Mouse (Mus musculus): Measurements from ENCODE around the gene Prcc.

Gene Prcc

GRCm38 (mm10) chr3:87885281-87886003, at the start of gene Prcc:
Prcc (minus strand) TSS chr3:87885608.
- DNase-seq (ENCODE audit: low read depth, low spot score) = peak; percentile 100

GRCm38 (mm10) chr3:87935201-87935600, 49.8 kb upstream of the Prcc start:
- no peak for DNase-seq (ENCODE audit: low read depth, low spot score)

DNA sequence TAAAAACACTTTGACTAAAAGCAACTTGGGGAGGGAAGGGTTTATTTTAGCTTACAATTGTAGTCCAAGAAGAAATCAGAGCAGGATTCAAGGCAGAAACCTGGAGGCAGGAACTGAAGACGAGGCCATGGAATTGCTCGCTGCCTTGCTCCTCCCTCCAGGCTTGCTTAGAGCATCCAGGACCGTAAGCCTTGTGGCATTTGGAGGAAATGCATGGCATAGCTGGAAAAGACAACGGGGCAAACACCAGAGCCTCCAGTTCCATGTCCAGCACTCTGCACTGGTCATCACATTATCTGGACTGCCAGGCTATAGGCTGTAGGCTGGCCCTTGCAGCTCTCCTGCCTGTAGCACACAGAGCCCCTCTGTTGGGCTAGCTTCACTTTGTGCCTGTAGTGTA, 49.1 kb upstream of the Prcc start:
- no peak for DNase-seq (ENCODE audit: low read depth, low spot score)

- DNase-seq (ENCODE audit: low read depth, low spot score) = no peak
These were observed 48.6 kb upstream of the Prcc start for GRCm38 (mm10) chr3:87934026-87934425.

- DNase-seq (ENCODE audit: low read depth, low spot score) = peak; percentile 98
These were observed 44.8 kb upstream of the Prcc start, which contains the start of the genes Isg20l2 and Rrnad1 for GRCm38 (mm10) chr3:87930078-87930795. Isg20l2 (plus strand) TSS chr3:87930314. Rrnad1 (minus strand) TSS chr3:87930717.

DNA sequence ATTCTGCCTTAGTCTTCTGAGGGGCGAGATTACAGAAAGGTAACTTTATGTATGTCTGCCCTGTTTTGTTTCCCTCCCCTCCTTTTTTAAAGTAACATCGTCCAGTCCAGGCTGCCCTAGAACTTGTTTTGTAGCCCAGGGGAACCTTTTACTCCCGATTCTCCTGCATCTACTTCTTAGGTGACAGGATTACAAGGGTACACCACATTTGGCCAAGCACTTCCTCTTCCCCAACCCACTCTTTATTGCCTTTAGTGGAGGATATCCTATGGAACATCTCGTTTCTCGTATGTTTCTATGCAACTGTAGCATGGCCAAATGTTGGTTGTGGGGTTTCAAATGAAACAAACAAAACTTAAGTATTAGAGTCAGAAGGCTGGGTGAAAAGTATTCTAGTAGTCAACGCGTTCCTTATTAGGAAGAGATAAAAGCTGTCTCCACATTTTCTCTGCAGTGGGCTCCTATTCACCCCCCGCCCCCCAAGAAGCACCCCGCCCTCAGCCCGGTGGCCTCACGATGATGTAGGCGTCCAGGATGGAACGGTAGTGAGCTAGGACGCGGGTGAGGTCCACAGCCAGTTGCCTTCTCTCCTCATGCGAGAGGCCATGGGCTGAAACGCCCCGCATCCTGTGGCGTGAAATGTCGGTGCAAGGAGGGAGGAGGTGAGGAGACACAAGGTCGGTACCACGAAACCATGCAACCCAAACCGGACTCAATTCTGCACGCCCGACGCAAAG, 44.1 kb upstream of the Prcc start:
- no peak for DNase-seq (ENCODE audit: low read depth, low spot score)

GRCm38 (mm10) chr3:87927452-87927851, 42.0 kb upstream of the Prcc start:
- DNase-seq (ENCODE audit: low read depth, low spot score) = no peak

DNA sequence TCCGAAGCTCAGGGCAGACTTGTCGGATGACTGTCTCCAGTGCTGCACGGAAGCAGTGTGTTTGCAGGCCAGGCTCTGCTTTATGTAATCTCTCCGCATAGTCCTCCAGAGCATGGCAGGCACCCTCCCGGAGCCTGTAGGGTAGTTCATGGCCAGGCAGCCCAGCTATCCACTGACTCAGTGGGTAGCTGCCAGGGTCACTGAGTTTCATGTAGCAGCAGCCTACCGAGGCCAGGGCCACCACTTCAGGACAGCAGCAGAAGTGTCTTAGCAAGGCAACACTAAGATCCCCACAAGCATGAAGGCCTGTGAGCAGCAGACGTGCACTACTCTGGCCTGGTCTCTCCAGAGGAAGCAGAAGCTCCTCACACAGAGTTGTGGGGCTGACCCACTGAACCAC, 39.6 kb upstream of the Prcc start:
- DNase-seq (ENCODE audit: low read depth, low spot score) = no peak

- no peak for DNase-seq (ENCODE audit: low read depth, low spot score)
These were observed 35.0 kb upstream of the Prcc start for GRCm38 (mm10) chr3:87920270-87920943.

DNA sequence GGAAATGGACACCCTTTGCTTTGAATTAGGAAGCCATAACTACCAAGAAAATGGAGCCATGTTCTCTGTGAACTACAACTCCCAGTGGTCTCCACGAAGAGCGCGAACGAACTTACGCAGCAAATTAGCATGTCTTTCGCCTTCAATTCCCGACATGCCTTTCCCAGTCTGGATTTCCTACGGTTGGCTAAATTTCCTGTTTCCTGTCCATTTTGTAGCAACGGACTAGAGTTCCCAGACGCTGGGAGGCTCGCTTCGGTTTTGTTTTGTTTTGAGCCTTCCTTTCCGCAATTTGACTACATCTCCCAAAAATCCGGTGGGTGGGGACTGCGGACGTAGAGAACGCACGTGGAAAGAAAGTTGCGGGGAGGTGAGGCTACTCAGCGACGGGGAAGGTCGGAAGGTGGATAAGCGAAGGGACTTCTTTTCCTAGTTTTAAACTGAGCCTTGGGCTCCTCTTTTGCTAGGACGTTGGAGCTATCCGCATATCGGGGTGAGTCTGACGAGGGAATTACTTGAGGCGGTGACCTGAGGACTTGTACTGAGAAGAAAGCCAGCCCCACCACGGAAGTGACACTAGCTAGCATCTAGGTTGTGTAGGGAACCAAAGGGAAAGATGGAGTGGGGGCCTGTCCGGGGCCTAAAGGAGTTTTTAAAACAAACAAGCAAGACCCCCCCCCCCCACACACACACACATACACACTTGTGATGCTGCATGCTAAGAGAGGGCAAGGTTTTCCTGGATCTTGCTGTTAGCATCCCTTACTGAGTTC, 34.1 kb upstream of the Prcc start, which contains the start of gene Mrpl24:
Gene Mrpl24 (plus strand): TSS at position 171 of the 773 bp plus-strand sequence.
- peak; percentile 98 for DNase-seq (ENCODE audit: low read depth, low spot score)

GRCm38 (mm10) chr3:87918551-87918950, 33.1 kb upstream of the Prcc start:
- no peak for DNase-seq (ENCODE audit: low read depth, low spot score)

GRCm38 (mm10) chr3:87916990-87917389, 31.6 kb upstream of the Prcc start:
- no peak for DNase-seq (ENCODE audit: low read depth, low spot score)

- DNase-seq (ENCODE audit: low read depth, low spot score) = no peak
These were observed 28.5 kb upstream of the Prcc start for GRCm38 (mm10) chr3:87913891-87914290.

GRCm38 (mm10) chr3:87913491-87913890, 28.1 kb upstream of the Prcc start:
- DNase-seq (ENCODE audit: low read depth, low spot score) = no peak

DNA sequence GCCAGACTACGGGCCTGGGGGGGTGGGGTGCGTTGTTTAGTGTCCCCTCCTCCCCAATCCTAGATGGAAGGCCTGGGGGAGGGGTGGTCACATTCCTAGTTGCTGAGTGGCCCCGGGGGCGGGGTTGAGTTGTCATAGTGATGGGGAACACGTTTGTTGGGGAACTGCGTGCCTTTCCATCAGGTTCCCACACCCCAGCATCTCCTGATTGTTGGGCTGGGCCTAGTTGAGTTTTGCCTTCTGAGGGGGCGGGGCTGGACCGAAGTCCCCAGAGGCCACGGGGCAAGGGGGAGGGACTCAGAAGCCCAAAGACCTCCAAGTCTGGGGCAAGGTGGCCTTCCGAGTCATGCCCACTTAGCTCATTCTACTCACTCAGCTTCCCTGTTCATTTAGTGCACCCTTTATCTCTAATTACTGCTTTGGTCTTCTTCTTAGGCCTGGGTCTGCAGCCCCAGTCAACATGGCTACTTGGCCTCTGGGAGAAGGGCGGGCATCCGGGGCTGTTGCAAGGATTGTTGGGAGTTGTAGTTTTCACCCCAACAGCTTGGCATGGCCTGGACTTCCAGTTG, 25.2 kb upstream of the Prcc start:
- DNase-seq (ENCODE audit: low read depth, low spot score) = peak; percentile 100

GRCm38 (mm10) chr3:87909874-87910273, 24.5 kb upstream of the Prcc start:
- DNase-seq (ENCODE audit: low read depth, low spot score) = peak; percentile 57

- DNase-seq (ENCODE audit: low read depth, low spot score) = no peak
These were observed 24.0 kb upstream of the Prcc start for GRCm38 (mm10) chr3:87909381-87909780.

DNA sequence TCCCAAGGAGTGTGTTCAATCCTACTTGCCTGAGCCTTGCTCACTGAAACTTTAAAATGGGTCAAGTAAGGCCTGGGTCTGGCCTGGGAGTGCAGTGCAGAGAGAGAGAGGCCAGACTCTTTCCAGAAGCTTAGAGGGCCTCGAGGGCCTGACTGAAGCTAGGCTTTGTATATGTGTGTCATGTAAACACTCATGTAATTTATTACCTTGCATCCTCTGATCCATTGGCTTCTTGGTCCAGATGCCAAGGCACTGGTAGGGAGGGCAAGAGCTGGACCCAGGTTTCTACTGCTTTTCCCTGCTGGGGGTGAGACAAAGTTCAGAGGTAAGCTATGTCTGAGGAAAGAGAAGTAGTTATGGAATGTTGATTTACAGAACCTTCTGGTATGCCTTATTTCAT, 22.5 kb upstream of the Prcc start:
- DNase-seq (ENCODE audit: low read depth, low spot score) = no peak

- DNase-seq (ENCODE audit: low read depth, low spot score) = peak; percentile 83
These were observed 21.8 kb upstream of the Prcc start for GRCm38 (mm10) chr3:87906981-87907857.

DNA sequence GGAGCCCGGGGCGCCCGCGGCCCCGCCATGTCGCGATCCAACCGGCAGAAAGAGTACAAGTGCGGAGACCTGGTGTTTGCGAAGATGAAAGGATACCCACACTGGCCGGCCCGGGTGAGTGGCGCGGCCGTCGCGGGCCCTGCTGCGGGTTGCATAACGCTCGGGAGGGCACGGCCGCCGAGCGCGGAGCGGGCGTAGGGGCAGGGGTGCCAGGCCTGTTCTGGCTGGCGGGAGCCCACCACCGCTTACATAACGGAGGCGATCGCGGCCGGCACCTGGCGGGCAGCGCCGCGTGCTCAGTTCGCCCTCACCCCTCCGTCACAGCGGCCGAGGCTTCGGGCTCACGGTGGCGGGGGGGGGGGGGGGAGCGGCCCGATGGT, 21.2 kb upstream of the Prcc start:
- DNase-seq (ENCODE audit: low read depth, low spot score) = no peak

Measured in R1 (cell line).